Mouse (Mus musculus): Measurements from ENCODE around the gene Qdpr. TPM values are rescaled to one million over a fixed set of nuclear protein-coding genes. Genes with fewer than 3 reads are reported as not detected.

The Qdpr gene
- total RNA-seq, 2 experiments from 2014 or later: 80.7 to 143 TPM

GRCm38 (mm10) chr5:45417859-45418443 is 32.1 kb downstream of the Qdpr start:
- ATAC-seq (replicated peaks; ENCODE audit: low FRiP score, low TSS enrichment, poor library complexity, severe bottlenecking): no peak

GRCm38 (mm10) chr5:45416478-45416877 is 33.6 kb downstream of the Qdpr start:
- no peak for ATAC-seq (replicated peaks; ENCODE audit: low FRiP score, low TSS enrichment, poor library complexity, severe bottlenecking)

- peak; percentile 99 for ATAC-seq (replicated peaks; ENCODE audit: low FRiP score, low TSS enrichment, poor library complexity, severe bottlenecking)
Observed at GRCm38 (mm10) chr5:45406129-45406528, 43.9 kb downstream of the Qdpr start.

GRCm38 (mm10) chr5:45402632-45403031 is 47.4 kb downstream of the Qdpr start:
- ATAC-seq (replicated peaks; ENCODE audit: low FRiP score, low TSS enrichment, poor library complexity, severe bottlenecking): peak; percentile 72

GRCm38 (mm10) chr5:45384034-45384812 is 65.8 kb downstream of the Qdpr start:
- no peak for ATAC-seq (replicated peaks; ENCODE audit: low FRiP score, low TSS enrichment, poor library complexity, severe bottlenecking)

Other genes with a start within 250 kb of the Qdpr start
- gene Clrn2, start 3.5 kb upstream of the Qdpr start, total RNA-seq (2014; fragmentation: Nextera tagmentation): not detected in 2 replicates
- not detected in 2 replicates for gene Clrn2, start 3.5 kb upstream of the Qdpr start, total RNA-seq (2017)
- gene Lap3, start 43.1 kb upstream of the Qdpr start, total RNA-seq (2014; fragmentation: Nextera tagmentation): 59.9 and 74.0 TPM in 2 replicates
- gene Lap3, start 43.1 kb upstream of the Qdpr start, total RNA-seq (2017): 98.6 and 103 TPM in 2 replicates
- gene Med28, start 70.0 kb upstream of the Qdpr start, total RNA-seq (2014; fragmentation: Nextera tagmentation): 72.6 and 96.1 TPM in 2 replicates
- gene Med28, start 70.0 kb upstream of the Qdpr start, total RNA-seq (2017): 24.0 and 37.2 TPM in 2 replicates
- not detected in 2 replicates for gene Fam184b, start 189.4 kb upstream of the Qdpr start, total RNA-seq (2014; fragmentation: Nextera tagmentation)
- gene Fam184b, start 189.4 kb upstream of the Qdpr start, total RNA-seq (2017): not detected in 2 replicates
- 53.1 and 57.7 TPM in 2 replicates for gene Ncapg, start 219.7 kb upstream of the Qdpr start, total RNA-seq (2014; fragmentation: Nextera tagmentation)
- 69.3 and 85.9 TPM in 2 replicates for gene Ncapg, start 219.7 kb upstream of the Qdpr start, total RNA-seq (2017)

Data from megakaryocyte-erythroid progenitor cell, adult 5-6 weeks (primary cell).